Mouse (Mus musculus): ENCODE results near the gene Gm17018. TPM values are rescaled to one million over a fixed set of nuclear protein-coding genes. Genes with fewer than 3 reads are reported as not detected.

Gm17018 gene
- polyA plus RNA-seq, 1 experiment, result 32.6 TPM

DNA sequence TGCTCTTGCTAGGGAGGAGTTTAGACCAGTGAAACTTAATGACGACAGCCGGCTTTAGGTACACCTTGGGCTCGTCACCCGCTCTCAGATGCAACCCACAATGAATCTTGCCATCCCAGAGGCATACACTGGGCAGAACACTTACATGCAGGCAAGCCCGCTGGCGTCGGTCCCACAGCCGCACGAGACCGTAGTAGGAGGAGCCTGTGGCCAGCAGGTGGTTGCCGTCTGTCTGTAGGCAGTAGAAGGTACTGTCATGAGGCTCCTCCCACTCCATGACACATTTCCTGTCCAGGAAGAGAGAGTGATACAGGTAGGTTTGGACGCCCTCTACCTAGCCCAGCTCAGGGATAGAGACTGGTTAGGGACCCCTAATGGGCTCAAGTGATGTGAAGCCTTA lies 18.6 kb downstream of the Gm17018 start:
- Histone ChIP-seq H3K4me1 (ENCODE audit: control insufficient read depth, insufficient read depth, low read length) (peaks cover 12% of the 10 kb centered on the region), H3K27ac (ENCODE audit: control insufficient read depth, insufficient read depth, low read depth, low read length, poor library complexity) (no peak overlapping the region), H3K4me3 (replicated peaks; ENCODE audit: control insufficient read depth, low read depth, low read length) (no peak overlapping the region)
- TF ChIP-seq POLR2A (IDR thresholded peaks at IDR 0.05; ENCODE audit: borderline replicate concordance, control insufficient read depth, low read depth, low read length) (no peak), CTCF (IDR thresholded peaks at IDR 0.05; ENCODE audit: control insufficient read depth, insufficient read depth, low read length) (no peak)
- 80% methylated on average over 12 of the region's 12 CpGs for WGBS

DNA sequence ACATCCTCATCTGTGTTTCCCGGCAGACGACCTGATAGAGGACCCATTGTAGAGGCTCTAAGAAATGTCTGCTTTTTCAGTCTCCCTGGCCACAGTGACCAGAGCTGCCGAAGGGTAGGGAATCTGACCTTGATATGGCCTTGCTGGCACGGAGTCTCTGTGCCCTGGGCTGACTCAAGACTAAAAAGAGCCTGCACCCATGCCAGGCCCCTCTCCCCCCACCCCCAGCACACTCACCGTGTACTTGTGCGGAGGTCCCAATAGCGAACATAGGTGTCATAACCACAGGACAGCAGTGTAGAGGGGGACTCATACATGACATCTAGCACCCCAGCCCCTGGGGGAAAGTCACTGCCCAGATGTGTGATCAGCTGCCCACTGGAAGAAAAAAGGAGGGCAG lies 19.0 kb downstream of the Gm17018 start:
- no peak overlapping the region for H3K27ac ChIP-seq (ENCODE audit: control insufficient read depth, insufficient read depth, low read depth, low read length, poor library complexity)
- TF ChIP-seq POLR2A (IDR thresholded peaks at IDR 0.05; ENCODE audit: borderline replicate concordance, control insufficient read depth, low read depth, low read length) (no peak), CTCF (IDR thresholded peaks at IDR 0.05; ENCODE audit: control insufficient read depth, insufficient read depth, low read length) (no peak)
- no peak overlapping the region for H3K4me3 ChIP-seq (replicated peaks; ENCODE audit: control insufficient read depth, low read depth, low read length)
- 91% methylated on average over 7 of the region's 7 CpGs for WGBS
- H3K4me1 ChIP-seq (ENCODE audit: control insufficient read depth, insufficient read depth, low read length), result peaks cover 13% of the 10 kb centered on the region

DNA sequence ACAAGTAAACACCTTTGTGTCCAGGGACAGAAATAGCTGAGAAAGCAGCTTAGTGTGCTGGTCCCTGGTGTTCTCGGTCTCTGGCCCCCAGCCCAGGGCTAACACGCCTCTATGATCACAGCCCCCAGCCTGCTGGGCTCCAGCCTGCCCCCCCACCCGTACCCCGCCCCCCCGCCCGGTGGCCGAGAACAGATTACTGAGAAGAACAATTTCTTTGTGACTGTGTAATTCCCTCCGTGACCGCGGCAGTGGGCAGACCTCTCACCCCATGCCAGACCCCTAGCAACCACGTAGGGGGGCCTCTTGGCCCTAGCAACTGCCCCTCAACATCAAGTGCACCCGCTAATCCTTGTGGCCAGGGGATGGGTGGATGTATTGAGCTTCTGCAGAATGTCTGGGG lies 19.8 kb downstream of the Gm17018 start:
- WGBS, result 86% methylated on average over 12 of the region's 12 CpGs
- Histone ChIP-seq H3K4me1 (ENCODE audit: control insufficient read depth, insufficient read depth, low read length) (peaks cover 9% of the 10 kb centered on the region), H3K4me3 (replicated peaks; ENCODE audit: control insufficient read depth, low read depth, low read length) (no peak overlapping the region), H3K27ac (ENCODE audit: control insufficient read depth, insufficient read depth, low read depth, low read length, poor library complexity) (no peak overlapping the region)
- TF ChIP-seq CTCF (IDR thresholded peaks at IDR 0.05; ENCODE audit: control insufficient read depth, insufficient read depth, low read length) (no peak), POLR2A (IDR thresholded peaks at IDR 0.05; ENCODE audit: borderline replicate concordance, control insufficient read depth, low read depth, low read length) (no peak)

DNA sequence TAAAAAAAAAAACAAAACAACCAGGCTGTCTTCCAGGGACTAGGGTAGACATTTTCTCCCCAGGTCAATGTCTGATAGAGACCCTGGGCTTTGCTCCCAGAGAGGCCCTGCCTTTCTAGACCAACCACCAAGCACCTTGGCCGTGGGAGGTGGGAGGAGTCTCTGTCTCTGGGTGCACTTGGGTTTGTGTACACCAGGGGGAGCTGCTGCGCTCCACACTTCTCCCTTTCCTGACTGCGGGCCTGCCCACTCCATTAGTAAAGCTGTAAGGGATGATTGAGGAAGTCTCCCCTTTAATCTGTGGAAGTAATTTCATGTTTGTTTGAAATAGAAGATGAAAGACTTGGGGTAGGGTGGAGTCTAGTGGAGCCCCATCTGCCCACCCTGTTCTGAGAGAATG lies 20.8 kb downstream of the Gm17018 start:
- Histone ChIP-seq H3K27ac (ENCODE audit: control insufficient read depth, insufficient read depth, low read depth, low read length, poor library complexity) (no peak overlapping the region), H3K4me1 (ENCODE audit: control insufficient read depth, insufficient read depth, low read length) (peaks cover 8% of the 10 kb centered on the region), H3K4me3 (replicated peaks; ENCODE audit: control insufficient read depth, low read depth, low read length) (no peak overlapping the region)
- WGBS, result 45% methylated on average over 3 of the region's 3 CpGs
- peak; percentile 82 for TF ChIP-seq CTCF (IDR thresholded peaks at IDR 0.05; ENCODE audit: control insufficient read depth, insufficient read depth, low read length)
- no peak for TF ChIP-seq POLR2A (IDR thresholded peaks at IDR 0.05; ENCODE audit: borderline replicate concordance, control insufficient read depth, low read depth, low read length)

DNA sequence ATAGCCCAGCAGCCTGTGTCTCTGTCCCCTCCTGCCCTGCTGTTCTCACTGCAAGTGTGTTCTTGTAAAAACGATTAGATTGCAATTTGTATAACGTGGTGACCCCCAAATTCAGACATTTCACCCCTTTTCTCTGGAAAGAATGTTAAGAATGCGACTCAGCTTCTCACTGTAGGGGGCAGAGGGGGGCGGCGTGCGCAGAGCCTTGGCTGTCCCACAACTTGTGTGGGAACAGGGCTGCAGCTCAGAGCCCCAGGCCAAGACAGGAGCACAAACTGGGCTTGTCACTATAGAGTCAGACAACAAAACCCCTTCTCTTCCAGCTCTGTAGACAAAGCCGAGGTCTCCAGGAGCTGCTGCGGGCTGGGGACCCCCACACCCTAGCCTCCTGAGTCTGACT lies 21.7 kb downstream of the Gm17018 start:
- H3K4me1 ChIP-seq (ENCODE audit: control insufficient read depth, insufficient read depth, low read length), result peaks cover 6% of the 10 kb centered on the region
- WGBS, result 89% methylated on average over 8 of the region's 8 CpGs
- TF ChIP-seq POLR2A (IDR thresholded peaks at IDR 0.05; ENCODE audit: borderline replicate concordance, control insufficient read depth, low read depth, low read length) (no peak), CTCF (IDR thresholded peaks at IDR 0.05; ENCODE audit: control insufficient read depth, insufficient read depth, low read length) (no peak)
- H3K4me3 ChIP-seq (replicated peaks; ENCODE audit: control insufficient read depth, low read depth, low read length), result no peak overlapping the region
- no peak overlapping the region for H3K27ac ChIP-seq (ENCODE audit: control insufficient read depth, insufficient read depth, low read depth, low read length, poor library complexity)

DNA sequence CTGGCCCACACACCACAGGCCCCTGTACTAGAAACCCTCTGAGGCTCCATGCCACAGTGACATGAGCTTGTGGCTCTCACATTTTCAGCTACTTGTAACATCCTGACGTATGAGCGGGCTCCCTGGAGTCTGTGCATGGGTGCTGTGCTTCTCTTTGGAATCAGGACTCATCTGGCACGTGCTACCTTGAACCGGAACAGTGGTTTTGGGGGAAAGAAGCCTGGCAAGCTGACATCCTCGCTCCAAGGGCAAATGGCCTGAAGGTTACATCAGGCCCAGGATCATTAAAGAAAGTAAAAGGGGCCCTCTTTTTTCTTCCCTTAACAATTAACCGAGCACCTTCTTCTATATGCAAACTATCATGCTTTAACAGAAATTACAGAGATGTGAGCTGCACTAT lies 22.7 kb downstream of the Gm17018 start:
- Histone ChIP-seq H3K27ac (ENCODE audit: control insufficient read depth, insufficient read depth, low read depth, low read length, poor library complexity) (no peak overlapping the region), H3K4me1 (ENCODE audit: control insufficient read depth, insufficient read depth, low read length) (peaks cover 6% of the 10 kb centered on the region), H3K4me3 (replicated peaks; ENCODE audit: control insufficient read depth, low read depth, low read length) (no peak overlapping the region)
- 92% methylated on average over 6 of the region's 6 CpGs for WGBS
- TF ChIP-seq CTCF (IDR thresholded peaks at IDR 0.05; ENCODE audit: control insufficient read depth, insufficient read depth, low read length) (no peak), POLR2A (IDR thresholded peaks at IDR 0.05; ENCODE audit: borderline replicate concordance, control insufficient read depth, low read depth, low read length) (no peak)

DNA sequence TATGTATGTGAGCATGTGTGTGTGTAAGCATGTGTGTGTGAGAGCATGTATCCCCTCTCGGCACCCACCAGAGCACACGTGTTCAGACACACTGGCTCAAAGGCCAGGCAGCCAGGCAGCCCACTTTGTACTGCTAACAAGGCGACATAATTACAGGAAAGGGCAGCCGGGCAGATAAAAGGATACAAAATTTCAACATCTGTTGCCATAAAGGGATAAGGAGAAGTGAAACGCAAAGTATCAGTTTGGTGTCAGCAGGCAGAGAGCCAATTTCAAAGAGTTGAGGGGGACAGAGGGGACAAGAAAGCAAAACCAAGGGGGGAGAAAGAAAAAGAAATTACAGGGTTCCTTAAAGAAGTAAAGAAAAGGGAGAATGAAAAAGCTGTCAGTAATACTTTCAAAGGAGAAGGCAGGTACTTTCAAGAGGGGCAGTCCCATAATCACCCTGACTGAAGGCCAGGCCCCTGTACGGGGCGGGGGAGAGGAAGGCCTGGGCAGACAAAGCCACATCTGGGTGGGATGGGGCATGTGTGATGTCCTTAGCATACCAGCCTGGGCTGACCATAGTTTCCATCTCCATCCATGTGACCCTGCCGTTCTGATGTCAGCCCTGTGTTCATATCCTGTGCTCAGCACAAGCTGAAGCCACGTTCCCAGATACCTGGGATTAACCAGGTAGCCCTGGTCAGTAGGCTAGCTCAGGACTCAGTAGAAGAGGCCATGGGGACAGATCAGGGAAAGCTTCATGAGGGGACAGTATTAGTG lies 24.6 kb downstream of the Gm17018 start:
- Histone ChIP-seq H3K4me3 (replicated peaks; ENCODE audit: control insufficient read depth, low read depth, low read length) (no peak overlapping the region), H3K27ac (ENCODE audit: control insufficient read depth, insufficient read depth, low read depth, low read length, poor library complexity) (peak overlapping the region; percentile 54; the same call in 1 of the 2 replicates), H3K4me1 (ENCODE audit: control insufficient read depth, insufficient read depth, low read length) (peaks cover 6% of the 10 kb centered on the region)
- TF ChIP-seq POLR2A (IDR thresholded peaks at IDR 0.05; ENCODE audit: borderline replicate concordance, control insufficient read depth, low read depth, low read length), result no peak
- no peak for TF ChIP-seq CTCF (IDR thresholded peaks at IDR 0.05; ENCODE audit: control insufficient read depth, insufficient read depth, low read length)
- WGBS, result 23% methylated on average over 9 of the region's 9 CpGs

DNA sequence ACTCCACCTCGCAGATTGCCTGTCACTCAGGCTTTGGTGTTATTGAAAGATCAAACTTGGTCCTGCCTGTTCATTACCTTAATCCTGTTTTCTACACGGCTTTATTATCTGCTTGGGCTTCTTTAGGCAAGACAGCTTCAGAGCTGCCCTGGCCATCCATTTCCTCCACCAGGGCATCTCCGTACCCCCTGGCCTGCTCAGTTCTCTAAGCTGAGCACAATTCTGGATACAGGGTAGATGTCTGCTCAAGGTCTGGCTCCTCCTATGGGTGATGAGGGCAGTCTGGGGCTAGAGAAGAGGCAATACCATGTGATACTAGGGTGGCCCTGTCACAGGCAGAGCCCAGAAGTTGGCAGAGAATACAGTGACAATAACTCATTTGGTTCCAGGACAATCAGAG lies 26.4 kb downstream of the Gm17018 start:
- no peak for TF ChIP-seq POLR2A (IDR thresholded peaks at IDR 0.05; ENCODE audit: borderline replicate concordance, control insufficient read depth, low read depth, low read length)
- no peak for TF ChIP-seq CTCF (IDR thresholded peaks at IDR 0.05; ENCODE audit: control insufficient read depth, insufficient read depth, low read length)
- Histone ChIP-seq H3K4me1 (ENCODE audit: control insufficient read depth, insufficient read depth, low read length) (peaks cover 6% of the 10 kb centered on the region), H3K4me3 (replicated peaks; ENCODE audit: control insufficient read depth, low read depth, low read length) (no peak overlapping the region), H3K27ac (ENCODE audit: control insufficient read depth, insufficient read depth, low read depth, low read length, poor library complexity) (no peak overlapping the region)
- WGBS, result 91% methylated on average over 3 of the region's 3 CpGs

All from bone marrow, adult 2 months (tissue).